Mouse (Mus musculus): ENCODE measurements around the gene Slit3. TPM values are rescaled to one million over a fixed set of nuclear protein-coding genes. Genes with fewer than 3 reads are reported as not detected.

The Slit3 gene
- polyA plus RNA-seq, 1 experiment from 2014 or later: 28.0 TPM

- Histone ChIP-seq H3K9ac (no peak overlapping the region), H3K36me3 (no peaks in the 10 kb centered on the region), H3K27ac (no peak overlapping the region), H3K27me3 (no peaks in the 10 kb centered on the region), H3K4me2 (no peak overlapping the region), H3K4me1 (peaks cover 60% of the 10 kb centered on the region), H3K4me3 (no peak overlapping the region), H3K9me3 (no peaks in the 10 kb centered on the region)
- 96% methylated on average over 5 of the region's 5 CpGs for WGBS
- no peak for ATAC-seq (ENCODE audit: insufficient number of reproducible peaks, insufficient read depth, low FRiP score, low TSS enrichment, low read depth)
Observed at GRCm38 (mm10) chr11:35296803-35297202, 175.8 kb downstream of the Slit3 start.

GRCm38 (mm10) chr11:35297319-35297718, 176.3 kb downstream of the Slit3 start:
- no peaks in the 10 kb centered on the region for H3K27me3 ChIP-seq
- H3K4me3 ChIP-seq: no peak overlapping the region
- 40% methylated on average over 5 of the region's 5 CpGs for WGBS
- H3K27ac ChIP-seq: no peak overlapping the region
- H3K9me3 ChIP-seq: no peaks in the 10 kb centered on the region
- peaks cover 60% of the 10 kb centered on the region for H3K4me1 ChIP-seq
- H3K4me2 ChIP-seq: no peak overlapping the region
- H3K9ac ChIP-seq: no peak overlapping the region
- ATAC-seq (ENCODE audit: insufficient number of reproducible peaks, insufficient read depth, low FRiP score, low TSS enrichment, low read depth): no peak
- H3K36me3 ChIP-seq: no peaks in the 10 kb centered on the region

- Histone ChIP-seq H3K9me3 (no peaks in the 10 kb centered on the region), H3K9ac (no peak overlapping the region), H3K27me3 (no peaks in the 10 kb centered on the region), H3K27ac (no peak overlapping the region), H3K4me1 (peaks cover 51% of the 10 kb centered on the region), H3K4me3 (no peak overlapping the region), H3K4me2 (no peak overlapping the region), H3K36me3 (no peaks in the 10 kb centered on the region)
- 75% methylated on average over 2 of the region's 2 CpGs for WGBS
- no peak for ATAC-seq (ENCODE audit: insufficient number of reproducible peaks, insufficient read depth, low FRiP score, low TSS enrichment, low read depth)
Observed at GRCm38 (mm10) chr11:35298526-35298925, 177.5 kb downstream of the Slit3 start.

GRCm38 (mm10) chr11:35299857-35300375, 178.9 kb downstream of the Slit3 start:
- ATAC-seq (ENCODE audit: insufficient number of reproducible peaks, insufficient read depth, low FRiP score, low TSS enrichment, low read depth): no peak
- 37% methylated on average over 7 of the region's 7 CpGs for WGBS

GRCm38 (mm10) chr11:35302272-35302671, 181.2 kb downstream of the Slit3 start:
- no peak for ATAC-seq (ENCODE audit: insufficient number of reproducible peaks, insufficient read depth, low FRiP score, low TSS enrichment, low read depth)
- Histone ChIP-seq H3K27ac (no peak overlapping the region), H3K4me2 (no peak overlapping the region), H3K9me3 (no peaks in the 10 kb centered on the region), H3K36me3 (no peaks in the 10 kb centered on the region), H3K4me1 (peaks cover 44% of the 10 kb centered on the region), H3K4me3 (no peak overlapping the region), H3K9ac (no peak overlapping the region), H3K27me3 (no peaks in the 10 kb centered on the region)
- WGBS: 79% methylated on average over 5 of the region's 5 CpGs

More at GRCm38 (mm10) chr11:35299857-35300375, 178.9 kb downstream of the Slit3 start:
- no peak overlapping the region for H3K9ac ChIP-seq
- no peaks in the 10 kb centered on the region for H3K27me3 ChIP-seq
- H3K27ac ChIP-seq: no peak overlapping the region
- H3K4me3 ChIP-seq: no peak overlapping the region
- no peaks in the 10 kb centered on the region for H3K36me3 ChIP-seq
- no peak overlapping the region for H3K4me2 ChIP-seq
- H3K4me1 ChIP-seq: peaks cover 43% of the 10 kb centered on the region
- H3K9me3 ChIP-seq: no peaks in the 10 kb centered on the region

- Histone ChIP-seq H3K4me1 (peaks cover 32% of the 10 kb centered on the region), H3K9ac (no peak overlapping the region), H3K36me3 (0 out of 2 replicates have a peak, but pooled peaks cover 4% of the 10 kb centered on the region), H3K9me3 (no peaks in the 10 kb centered on the region), H3K27ac (no peak overlapping the region), H3K4me2 (no peak overlapping the region), H3K4me3 (no peak overlapping the region), H3K27me3 (no peaks in the 10 kb centered on the region)
- 82% methylated on average over 8 of the region's 8 CpGs for WGBS
- no peak for ATAC-seq (ENCODE audit: insufficient number of reproducible peaks, insufficient read depth, low FRiP score, low TSS enrichment, low read depth)
Observed at GRCm38 (mm10) chr11:35304216-35304975, 183.4 kb downstream of the Slit3 start.

- ATAC-seq (ENCODE audit: insufficient number of reproducible peaks, insufficient read depth, low FRiP score, low TSS enrichment, low read depth): no peak
- H3K9ac ChIP-seq: no peak overlapping the region
- H3K4me1 ChIP-seq: peaks cover 25% of the 10 kb centered on the region
- no peak overlapping the region for H3K4me2 ChIP-seq
- H3K36me3 ChIP-seq: 0 out of 2 replicates have a peak, but pooled peaks cover 4% of the 10 kb centered on the region
- no peaks in the 10 kb centered on the region for H3K9me3 ChIP-seq
- no peak overlapping the region for H3K27ac ChIP-seq
- 50% methylated on average over 5 of the region's 5 CpGs for WGBS
- no peak overlapping the region for H3K4me3 ChIP-seq
- no peaks in the 10 kb centered on the region for H3K27me3 ChIP-seq
Observed at GRCm38 (mm10) chr11:35305111-35305510, 184.1 kb downstream of the Slit3 start.

- WGBS: 81% methylated on average over 3 of the region's 3 CpGs
- Histone ChIP-seq H3K27me3 (no peaks in the 10 kb centered on the region), H3K27ac (no peak overlapping the region; the same call in 1 of the 2 replicates), H3K9ac (no peak overlapping the region), H3K4me2 (no peak overlapping the region), H3K36me3 (0 out of 2 replicates have a peak, but pooled peaks cover 4% of the 10 kb centered on the region), H3K9me3 (no peaks in the 10 kb centered on the region), H3K4me1 (peaks cover 23% of the 10 kb centered on the region), H3K4me3 (no peak overlapping the region)
- ATAC-seq (ENCODE audit: insufficient number of reproducible peaks, insufficient read depth, low FRiP score, low TSS enrichment, low read depth): no peak
Observed at GRCm38 (mm10) chr11:35305910-35306309, 184.9 kb downstream of the Slit3 start.

- no peak overlapping the region for H3K9ac ChIP-seq
- no peaks in the 10 kb centered on the region for H3K9me3 ChIP-seq
- H3K4me3 ChIP-seq: no peak overlapping the region
- peaks cover 25% of the 10 kb centered on the region for H3K4me1 ChIP-seq
- H3K36me3 ChIP-seq: 0 out of 2 replicates have a peak, but pooled peaks cover 4% of the 10 kb centered on the region
- ATAC-seq (ENCODE audit: insufficient number of reproducible peaks, insufficient read depth, low FRiP score, low TSS enrichment, low read depth): no peak
- 64% methylated on average over 5 of the region's 5 CpGs for WGBS
- no peaks in the 10 kb centered on the region for H3K27me3 ChIP-seq
- no peak overlapping the region for H3K4me2 ChIP-seq
- H3K27ac ChIP-seq: peak overlapping the region; percentile 19; the same call in 1 of the 2 replicates
Observed at GRCm38 (mm10) chr11:35306922-35307321, 185.9 kb downstream of the Slit3 start.

GRCm38 (mm10) chr11:35307992-35308391, 187.0 kb downstream of the Slit3 start:
- Histone ChIP-seq H3K36me3 (0 out of 2 replicates have a peak, but pooled peaks cover 4% of the 10 kb centered on the region), H3K27ac (no peak overlapping the region), H3K4me3 (no peak overlapping the region), H3K4me2 (no peak overlapping the region), H3K9ac (no peak overlapping the region), H3K9me3 (no peaks in the 10 kb centered on the region), H3K27me3 (no peaks in the 10 kb centered on the region), H3K4me1 (peaks cover 32% of the 10 kb centered on the region)
- no peak for ATAC-seq (ENCODE audit: insufficient number of reproducible peaks, insufficient read depth, low FRiP score, low TSS enrichment, low read depth)
- WGBS: 58% methylated on average over 4 of the region's 4 CpGs

GRCm38 (mm10) chr11:35315449-35316028, 194.5 kb downstream of the Slit3 start:
- 70% methylated on average over 5 of the region's 5 CpGs for WGBS

GRCm38 (mm10) chr11:35317221-35317620, 196.2 kb downstream of the Slit3 start:
- H3K9me3 ChIP-seq: no peaks in the 10 kb centered on the region
- ATAC-seq (ENCODE audit: insufficient number of reproducible peaks, insufficient read depth, low FRiP score, low TSS enrichment, low read depth): no peak
- H3K4me2 ChIP-seq: no peak overlapping the region
- 92% methylated on average over 5 of the region's 5 CpGs for WGBS
- no peak overlapping the region for H3K27ac ChIP-seq
- peaks cover 19% of the 10 kb centered on the region for H3K4me1 ChIP-seq
- H3K4me3 ChIP-seq: no peak overlapping the region
- H3K27me3 ChIP-seq: no peaks in the 10 kb centered on the region
- H3K9ac ChIP-seq: no peak overlapping the region
- no peaks in the 10 kb centered on the region for H3K36me3 ChIP-seq

More at GRCm38 (mm10) chr11:35315449-35316028, 194.5 kb downstream of the Slit3 start:
- Histone ChIP-seq H3K27me3 (no peaks in the 10 kb centered on the region), H3K9ac (no peak overlapping the region), H3K4me1 (peaks cover 24% of the 10 kb centered on the region), H3K4me2 (no peak overlapping the region), H3K36me3 (no peaks in the 10 kb centered on the region), H3K9me3 (no peaks in the 10 kb centered on the region), H3K27ac (no peak overlapping the region), H3K4me3 (no peak overlapping the region)
- no peak for ATAC-seq (ENCODE audit: insufficient number of reproducible peaks, insufficient read depth, low FRiP score, low TSS enrichment, low read depth)

Data from embryonic facial prominence, embryonic 13.5 days (tissue).